Mouse (Mus musculus) spleen, embryonic (tissue): ENCODE results near the gene Hmx1.

ENCODE experiments used
- CTCF ChIA-PET: fragments of 350-600 bp; sonication (Branson Sonifier 250); formaldehyde crosslinking; loops from one replicate; lab custom pipeline; 2022; lab: Charles Lee

Gene Hmx1

DNA sequence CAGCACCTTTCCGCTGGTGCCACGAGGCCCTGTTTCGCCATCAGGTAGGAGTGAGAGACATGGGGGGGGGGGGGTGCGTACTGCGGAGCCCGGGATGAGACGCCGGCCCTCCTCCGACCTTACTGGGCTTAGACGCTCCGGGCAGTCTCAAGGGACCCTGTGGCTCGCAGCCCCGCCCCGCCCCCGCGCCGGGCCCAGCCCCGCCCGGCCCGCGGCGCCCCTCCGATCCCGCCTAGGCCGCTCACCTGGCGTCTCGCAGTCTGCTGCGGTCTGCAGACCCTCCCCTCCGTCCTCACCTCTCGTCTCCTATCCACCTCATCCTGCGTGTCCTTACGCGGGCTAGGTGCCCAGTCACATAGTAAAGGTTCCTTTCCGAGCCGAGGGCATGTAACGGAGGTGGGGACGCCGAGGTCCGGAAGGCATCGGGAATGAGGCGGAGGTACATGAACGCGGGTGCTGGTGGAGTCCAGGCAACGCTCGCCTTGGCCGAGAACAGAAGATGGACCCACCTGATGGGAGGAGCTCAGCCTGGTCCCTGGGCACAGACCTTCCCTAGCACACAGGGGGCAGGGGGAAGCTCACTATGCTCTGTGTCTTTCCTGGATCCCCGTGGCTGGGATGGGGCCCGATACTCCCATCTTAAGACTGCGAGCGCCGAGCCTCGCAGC lies 8.9 kb downstream of the Hmx1 start:
- CTCF ChIA-PET: no interaction called here

DNA sequence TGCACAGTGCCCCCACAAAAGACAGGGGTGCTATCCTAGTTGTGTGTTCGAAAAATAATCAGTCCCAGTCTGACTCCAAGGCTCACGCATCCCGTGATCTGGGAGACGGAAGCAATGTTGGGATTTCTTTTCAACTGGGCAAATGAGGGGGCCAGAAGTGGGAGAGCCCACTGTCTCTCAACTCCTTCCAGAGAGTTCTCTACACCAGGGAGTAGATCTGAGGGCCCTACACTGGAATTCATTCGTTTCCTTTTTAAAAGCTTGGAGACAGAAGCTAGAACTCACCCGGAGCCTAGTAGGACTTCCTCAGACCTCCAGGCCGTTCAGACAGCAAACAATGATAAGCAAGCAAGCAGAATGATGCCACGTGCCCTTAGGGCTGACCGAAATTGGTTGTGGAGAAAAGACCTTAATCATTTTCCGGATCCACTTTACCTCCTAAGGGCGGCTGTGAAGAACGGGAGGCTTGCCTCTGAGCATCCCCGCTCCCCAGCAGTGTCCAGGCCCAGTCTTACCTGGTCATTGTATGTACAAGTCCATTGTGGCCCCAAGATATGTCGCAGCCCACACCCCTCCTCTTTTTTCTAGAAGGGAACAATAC lies 9.5 kb downstream of the Hmx1 start:
- CTCF ChIA-PET: no interaction called here

DNA sequence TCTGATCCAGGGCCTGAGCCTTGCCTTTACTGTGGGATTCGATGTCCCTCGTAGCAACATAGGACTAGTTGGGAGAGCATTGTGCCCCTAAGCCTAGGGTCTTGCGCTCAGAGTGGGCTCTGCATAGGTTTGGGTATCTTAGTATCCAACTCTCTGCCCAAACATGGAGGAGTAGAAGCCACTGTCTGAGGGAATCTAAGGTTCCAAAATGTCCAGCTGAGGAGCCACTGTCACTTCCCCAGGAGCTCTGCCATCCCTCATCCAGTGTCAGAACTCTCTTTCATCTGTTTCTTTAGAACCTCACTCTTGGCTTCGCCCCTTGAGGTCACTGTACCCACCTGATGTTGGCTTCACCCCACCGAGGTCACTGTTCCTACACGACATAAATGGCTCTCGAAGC lies 10.2 kb downstream of the Hmx1 start:
- CTCF ChIA-PET: no interaction called here

DNA sequence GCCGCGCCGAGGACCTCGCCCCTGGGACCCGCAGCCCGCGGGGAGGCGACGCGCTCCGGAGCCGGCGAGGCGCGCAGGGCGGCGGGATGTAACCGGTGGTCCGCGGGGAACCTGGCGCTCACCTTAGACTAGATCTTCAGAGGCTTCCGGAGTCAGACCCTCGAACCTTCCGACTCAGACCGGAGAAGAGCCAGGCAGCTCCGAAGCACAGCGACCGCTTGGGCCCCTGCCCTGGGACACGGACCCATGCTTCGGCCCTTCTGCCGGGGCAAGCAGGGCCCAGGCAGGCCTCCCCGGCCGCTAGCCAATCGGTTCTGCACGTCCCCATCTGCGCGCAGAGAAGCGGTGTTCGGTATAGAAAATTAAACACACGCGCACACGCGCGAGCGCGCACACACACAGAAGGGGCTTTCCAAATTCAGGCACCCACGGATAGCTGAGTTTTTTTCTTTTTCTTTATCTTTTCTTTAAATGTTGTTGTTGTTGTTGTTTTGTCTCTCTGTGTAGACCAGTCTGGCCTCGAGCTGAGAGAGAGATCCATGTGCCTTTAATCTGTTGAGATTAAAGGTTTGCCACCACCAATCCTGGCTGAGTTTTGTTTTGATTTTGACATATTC lies 10.9 kb downstream of the Hmx1 start:
- CTCF ChIA-PET: no interaction called here

DNA sequence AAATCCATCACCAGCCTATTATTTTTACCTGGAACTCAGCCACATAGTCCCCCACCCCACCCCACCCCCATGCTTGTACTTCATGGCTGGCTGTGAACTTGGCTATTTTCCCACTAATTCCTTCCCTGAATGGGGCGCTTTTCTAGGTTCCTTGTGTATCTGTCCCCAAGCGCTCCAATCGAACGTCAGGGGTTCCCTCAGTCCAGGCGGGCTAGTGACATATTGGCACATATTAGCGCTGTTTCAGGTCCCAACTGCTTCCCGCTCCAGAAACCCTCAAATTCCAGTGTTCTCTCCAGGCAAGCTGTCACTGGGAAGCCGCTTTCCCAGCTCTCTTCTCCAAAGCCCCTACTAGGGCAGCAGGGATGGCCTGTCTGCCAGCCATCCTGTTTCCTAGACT lies 12.3 kb downstream of the Hmx1 start:
- CTCF ChIA-PET: no interaction called here

DNA sequence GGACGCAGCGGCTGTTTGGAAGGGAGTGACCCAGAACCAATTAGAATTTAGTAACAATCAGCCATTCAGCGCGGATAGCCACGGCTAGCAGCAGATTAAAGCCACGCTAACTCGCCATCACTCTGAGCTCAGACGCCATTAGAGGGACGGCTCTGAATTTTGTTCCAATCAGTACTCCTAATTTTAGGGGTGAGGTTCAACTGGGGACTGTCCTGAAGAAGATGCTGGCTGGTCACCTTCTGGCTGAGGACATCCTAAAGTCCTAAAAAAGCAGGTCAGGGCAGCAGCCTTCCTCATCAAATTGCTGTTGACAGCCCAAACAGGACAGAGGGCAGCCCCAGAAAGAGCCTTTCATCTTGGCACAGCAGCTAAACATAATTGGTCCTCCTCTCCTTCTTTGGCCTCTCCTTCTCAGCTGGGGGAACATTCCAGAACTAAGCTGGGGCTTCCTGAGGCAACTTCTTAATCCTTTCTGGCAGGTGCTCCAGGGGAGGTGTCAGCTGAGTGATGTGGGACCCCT lies 18.6 kb downstream of the Hmx1 start:
- CTCF ChIA-PET: no interaction called here

DNA sequence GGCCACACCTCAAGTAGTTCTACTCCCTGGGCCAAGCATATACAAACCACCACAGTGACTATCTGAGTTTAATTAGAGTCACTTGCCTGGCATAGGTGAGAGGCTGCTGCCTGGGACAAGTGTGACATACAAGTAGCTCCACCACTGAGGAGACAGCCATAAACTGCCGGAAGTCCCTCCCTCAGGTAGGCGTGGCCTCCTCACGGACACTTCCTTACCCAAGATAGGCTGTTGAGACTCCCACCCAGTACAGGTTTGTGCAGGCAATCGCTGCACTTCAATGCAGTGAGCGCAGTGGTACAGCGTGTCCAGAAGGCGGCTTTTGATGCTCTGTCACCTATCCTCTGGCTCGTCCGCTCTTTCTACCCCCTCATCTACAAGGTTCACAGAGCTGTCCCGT lies 22.1 kb downstream of the Hmx1 start:
- CTCF ChIA-PET: interaction anchor here (0.7 kb wide), 1 partner anchor 236 kb away, joined by 8 read pairs; no protein-coding TSS in a partner anchor

DNA sequence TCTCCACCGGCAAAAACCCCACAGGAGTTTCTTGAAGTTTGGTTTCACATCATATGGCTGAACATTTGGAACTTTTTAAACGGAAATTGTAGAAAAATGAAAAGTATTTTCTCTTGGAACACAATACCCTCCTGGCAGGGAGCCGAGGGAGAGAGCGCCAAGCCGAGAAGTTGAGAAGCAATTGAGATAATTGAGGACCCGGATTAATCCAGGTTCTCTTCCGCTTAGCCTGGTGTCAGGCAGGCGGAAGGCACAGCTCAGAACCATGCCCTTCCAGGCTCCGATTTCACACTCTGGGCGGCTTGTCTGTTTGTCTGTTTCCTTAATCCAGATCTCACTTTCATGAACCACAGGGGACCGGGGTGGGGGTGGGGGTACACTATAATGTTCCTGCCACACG lies 23.9 kb downstream of the Hmx1 start:
- CTCF ChIA-PET: no interaction called here

DNA sequence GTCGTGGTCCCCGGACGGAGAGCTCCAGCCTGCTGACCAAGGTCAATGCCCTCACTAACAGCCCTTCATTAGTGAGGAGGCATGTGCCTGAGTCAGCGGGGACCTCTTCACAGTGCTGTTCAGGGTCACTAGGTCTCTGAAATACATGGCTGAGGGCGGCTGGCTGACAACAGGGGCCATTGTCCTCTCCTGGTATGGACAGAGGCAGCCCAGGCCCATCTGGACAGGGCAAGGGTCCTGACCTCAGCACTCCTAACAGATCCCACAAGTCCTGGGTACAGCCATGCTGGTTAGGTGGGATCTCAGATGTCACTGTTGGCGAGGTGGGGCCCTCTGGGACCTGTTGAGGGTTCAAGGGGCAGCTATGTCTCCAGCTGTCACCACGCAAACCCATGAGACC lies 28.8 kb downstream of the Hmx1 start:
- CTCF ChIA-PET: no interaction called here

DNA sequence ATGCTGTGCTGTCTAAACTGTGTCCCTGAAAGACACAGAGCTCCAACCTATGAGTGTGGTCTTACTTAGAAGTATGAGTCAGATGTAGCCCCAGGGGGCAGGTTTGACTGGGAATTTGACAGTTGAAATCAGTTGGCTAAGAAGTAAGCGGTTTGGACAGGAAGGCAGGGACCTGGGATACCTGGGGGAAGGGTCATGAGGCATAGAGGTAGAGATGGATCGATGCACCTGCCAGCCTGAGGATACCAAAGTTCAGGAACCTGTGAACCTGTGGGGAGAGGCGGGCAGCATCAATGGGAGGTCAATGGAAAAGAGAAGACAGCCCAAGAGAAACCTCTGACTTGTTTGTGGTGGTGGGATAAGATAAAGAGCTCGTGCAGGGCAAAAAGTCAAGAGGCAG lies 32.7 kb downstream of the Hmx1 start:
- CTCF ChIA-PET: no interaction called here

DNA sequence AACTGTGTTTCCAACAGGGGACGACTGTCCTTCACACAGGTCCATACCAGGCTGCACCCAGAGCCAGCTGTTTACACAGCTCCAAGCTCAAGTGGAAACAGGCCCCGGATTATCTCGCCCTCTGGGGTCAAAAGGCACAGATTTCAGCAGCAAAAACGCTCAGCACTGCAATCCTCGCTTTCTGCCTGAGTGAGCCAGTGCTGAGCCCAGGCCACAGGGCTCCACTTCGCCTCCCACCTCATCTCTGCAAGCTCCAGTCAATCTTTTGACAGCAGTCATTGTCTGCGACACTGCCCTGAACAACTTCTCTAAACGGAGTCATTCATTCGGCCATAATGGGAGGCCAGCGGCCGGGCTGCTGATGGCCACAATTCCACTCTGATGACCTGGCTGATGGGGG lies 36.3 kb downstream of the Hmx1 start:
- CTCF ChIA-PET: no interaction called here

DNA sequence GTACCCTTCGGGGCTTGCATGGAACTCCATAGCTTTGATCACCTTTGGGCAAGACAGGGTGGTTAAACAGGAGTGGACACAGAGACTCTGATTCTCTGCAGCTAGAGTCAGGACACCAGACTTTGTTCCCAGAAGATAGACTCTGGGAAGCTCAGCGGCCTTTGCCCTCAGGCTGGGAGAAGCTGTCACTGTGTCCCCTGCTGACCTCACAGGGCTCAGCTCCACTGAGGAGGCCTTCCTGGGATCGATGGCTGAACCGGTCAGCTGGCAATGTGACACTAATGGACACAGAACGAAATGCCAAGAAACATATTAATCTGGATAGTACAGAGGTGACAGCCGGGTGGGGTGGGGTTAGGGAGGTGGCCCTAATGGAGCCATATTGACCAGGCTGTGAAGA lies 39.0 kb downstream of the Hmx1 start:
- CTCF ChIA-PET: no interaction called here

DNA sequence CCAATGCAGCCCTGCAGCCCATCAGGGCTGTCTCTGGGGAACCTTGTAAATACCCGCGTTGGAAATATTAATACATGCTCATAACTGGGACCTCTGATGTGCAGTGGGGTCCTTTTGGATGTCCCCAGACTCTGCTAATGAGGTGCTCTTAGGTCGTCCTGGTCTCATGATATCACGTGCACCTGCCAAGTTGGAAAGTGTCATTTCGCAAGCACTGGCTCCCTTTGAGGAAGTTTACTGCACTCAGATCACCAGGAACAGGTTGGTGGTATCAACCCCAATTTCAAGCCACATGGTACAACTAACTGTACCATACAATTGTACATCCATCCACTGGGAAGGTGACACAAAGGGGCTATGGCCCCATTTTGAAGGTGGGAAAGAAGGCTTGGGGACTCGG lies 39.5 kb downstream of the Hmx1 start:
- CTCF ChIA-PET: no interaction called here

DNA sequence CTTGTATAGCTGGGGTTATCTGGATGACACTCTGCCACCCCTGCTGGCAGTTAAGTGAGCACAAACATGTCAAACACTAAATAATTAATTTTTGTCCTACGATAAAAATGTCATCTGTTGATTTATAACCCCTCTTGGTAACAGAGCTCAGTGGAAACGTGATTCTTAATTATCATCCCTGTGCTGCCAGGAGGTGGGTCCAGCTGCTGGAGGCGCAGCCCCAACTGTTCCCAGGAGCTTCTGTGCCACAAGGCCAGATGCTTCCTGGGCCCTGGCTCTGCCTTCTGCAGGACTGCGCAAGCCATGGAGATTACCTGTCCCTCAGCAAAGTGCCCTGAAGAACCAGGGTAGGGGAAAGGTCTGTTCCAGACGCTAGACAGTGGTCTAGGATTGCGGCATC lies 43.2 kb downstream of the Hmx1 start:
- CTCF ChIA-PET: no interaction called here

DNA sequence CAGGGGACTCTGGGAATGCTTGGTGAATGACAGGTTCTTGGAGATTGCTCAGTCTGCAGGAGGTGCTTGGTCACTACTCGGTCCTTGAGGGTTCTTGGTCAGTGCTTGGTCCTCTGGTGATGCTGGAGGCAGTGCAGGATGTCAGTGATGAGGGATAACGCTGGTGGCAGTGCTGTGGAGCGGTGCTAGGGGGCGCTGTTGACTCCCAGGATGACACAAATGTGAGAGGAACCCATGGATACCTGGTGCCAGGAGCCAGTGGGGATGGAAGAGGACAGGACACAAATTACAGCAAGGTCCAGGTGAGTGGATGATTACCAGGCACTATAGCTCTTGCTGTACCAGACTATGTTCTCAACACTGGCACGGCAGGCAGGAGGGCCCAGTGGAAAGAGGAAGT lies 45.1 kb downstream of the Hmx1 start:
- CTCF ChIA-PET: no interaction called here

DNA sequence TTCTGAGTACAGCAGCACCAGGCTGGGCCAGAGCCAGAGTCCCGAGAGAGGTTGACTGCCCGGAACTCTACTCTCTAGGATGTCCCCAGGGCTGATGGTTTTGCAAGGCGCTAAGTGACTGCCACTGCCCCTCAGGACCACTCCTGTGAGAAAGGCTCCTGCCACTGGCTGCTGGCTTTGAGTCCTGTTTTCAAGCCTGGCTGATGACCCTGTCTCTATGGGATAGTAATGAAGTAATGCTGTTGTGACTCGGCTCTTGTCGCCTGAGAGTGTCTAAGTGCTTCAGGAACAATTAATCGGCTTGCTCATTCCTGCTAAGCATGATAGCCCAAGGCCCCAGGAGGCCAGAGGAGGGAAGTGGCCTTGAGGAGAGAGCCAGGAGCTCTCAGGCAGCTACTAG lies 45.8 kb downstream of the Hmx1 start:
- CTCF ChIA-PET: no interaction called here

DNA sequence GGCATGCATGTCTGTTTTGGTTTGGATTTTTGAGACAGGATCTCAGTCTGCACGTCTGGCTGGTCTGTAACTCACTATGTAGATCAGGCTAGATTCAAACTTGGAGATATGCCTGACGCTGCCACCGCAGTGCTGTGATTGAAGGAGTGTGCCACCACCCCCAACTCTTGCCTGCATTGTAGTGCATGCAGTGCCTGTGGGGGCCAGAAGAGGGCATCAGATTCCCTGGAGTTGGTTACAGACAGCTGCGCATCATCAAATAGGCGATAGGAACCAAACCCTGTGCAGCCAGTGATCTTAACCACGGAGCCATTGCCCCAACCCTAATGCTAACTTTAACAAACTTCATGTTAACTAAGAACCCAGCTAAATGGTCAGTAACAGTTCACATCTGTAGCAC lies 49.9 kb downstream of the Hmx1 start:
- CTCF ChIA-PET: no interaction called here

DNA sequence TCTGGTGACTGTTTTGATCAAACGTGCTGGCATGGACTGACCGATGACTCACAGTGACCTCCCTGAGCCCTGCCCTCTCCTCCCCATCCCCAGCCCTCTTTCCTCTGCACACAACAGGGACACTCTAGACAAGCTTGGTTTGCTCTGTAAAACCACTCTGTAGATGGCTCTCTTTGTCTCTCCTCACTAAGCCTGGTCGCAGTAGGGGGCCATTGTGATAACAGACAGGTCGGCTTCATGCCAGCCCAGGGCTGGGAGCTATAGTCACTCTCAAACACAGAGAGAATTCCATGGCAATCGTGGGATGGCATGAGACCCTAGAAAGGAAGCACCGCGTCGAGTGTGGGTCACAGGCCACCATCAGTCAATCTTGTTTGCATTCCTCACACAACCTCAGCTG lies 51.6 kb downstream of the Hmx1 start:
- CTCF ChIA-PET: no interaction called here

DNA sequence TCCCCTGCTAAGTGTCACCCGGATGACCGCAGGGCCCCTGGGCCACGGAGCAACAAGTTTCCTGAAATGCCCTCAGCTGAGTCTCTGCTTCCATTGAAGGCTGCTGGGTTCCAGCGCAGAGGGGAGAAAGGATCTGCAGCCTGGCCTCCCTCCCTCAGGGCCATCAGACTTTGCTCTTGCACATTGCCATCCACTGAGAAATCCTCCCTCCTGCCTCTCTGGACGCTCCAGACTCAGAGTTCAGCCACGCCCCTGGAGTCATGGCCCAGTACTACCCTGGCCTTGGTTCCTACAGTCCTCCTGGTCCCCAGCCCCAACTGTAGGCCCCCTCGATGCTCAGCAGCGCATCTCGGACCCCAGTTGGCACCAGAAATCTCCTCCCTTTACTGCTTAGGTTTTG lies 52.5 kb downstream of the Hmx1 start:
- CTCF ChIA-PET: no interaction called here

DNA sequence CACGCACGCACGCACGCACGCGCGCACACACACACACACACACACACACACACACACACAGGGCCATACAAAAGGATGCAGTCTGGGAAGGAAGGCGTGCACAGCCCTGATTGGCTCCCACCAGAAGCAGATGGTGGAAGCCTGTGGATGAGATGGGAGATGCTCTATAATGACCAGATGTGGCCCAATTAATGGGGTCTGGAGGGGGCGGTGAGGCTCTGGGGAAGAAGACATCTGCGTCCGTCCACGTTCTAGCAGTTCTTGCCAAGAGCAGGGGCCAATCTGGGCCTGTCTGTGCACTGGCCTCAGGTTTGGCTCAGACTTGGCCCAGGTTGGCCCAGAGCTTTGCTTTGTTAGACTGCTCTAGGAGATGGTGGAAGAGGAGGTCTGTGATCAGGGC lies 55.8 kb downstream of the Hmx1 start:
- CTCF ChIA-PET: no interaction called here

DNA sequence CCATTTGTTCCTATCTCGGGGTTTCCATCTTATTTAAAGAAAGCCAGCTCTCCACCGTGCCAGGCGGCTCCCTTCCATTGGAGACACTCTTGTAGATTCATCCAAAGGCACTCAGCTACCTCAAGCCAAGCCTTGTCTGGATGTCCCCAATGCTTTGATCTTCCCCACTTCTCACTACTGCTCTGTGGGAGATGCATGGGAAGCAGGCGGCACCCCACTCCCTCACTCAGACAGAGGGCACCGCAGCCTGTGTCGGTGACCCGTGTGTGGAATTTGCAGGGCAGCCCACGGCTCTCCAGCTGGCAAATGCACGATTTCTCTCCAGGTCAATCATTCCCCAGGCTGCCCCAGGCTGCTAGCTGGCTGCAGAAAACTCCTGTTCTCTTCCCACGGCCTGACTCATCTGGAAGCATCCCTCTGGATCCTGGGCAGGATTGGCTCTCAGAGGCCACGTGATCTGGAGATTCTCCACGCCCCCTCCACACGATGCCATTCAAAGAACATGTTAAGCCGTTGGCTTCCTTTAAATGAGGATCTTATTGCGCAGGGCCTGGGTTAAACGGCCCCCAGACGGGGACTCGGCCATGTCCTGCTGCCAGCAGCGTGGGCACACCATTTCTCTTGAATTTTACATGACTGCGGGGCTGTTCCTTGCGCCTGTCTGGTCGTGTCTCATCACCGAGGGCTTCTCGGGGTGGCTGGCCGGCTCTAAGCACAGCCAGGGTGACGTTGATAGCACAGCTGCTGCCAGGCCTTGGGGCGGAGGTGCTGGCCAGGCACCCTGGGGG lies 58.9 kb downstream of the Hmx1 start:
- CTCF ChIA-PET: no interaction called here
